Mouse (Mus musculus): ENCODE results near the gene Gm21988. TPM values are rescaled to one million over a fixed set of nuclear protein-coding genes. Genes with fewer than 3 reads are reported as not detected.

Gene Gm21988
- total RNA-seq, 2 experiments from 2014 or later, result 1.3 to 2.4 TPM

- no peak for DNase-seq
- intact Hi-C loops (cut with DNase I), result no loop called here
Observed at GRCm38 (mm10) chr11:70193354-70194285, 46.0 kb downstream of the Gm21988 start.

- intact Hi-C loops (cut with DNase I), result no loop called here
- no peak for DNase-seq
Observed at GRCm38 (mm10) chr11:70192157-70192556, 47.5 kb downstream of the Gm21988 start.

GRCm38 (mm10) chr11:70191188-70191587 lies 48.4 kb downstream of the Gm21988 start:
- intact Hi-C loops (cut with DNase I), result no loop called here
- no peak for DNase-seq

- intact Hi-C loops (cut with DNase I), result no loop called here
- no peak for DNase-seq
Observed at GRCm38 (mm10) chr11:70189319-70190134, 50.1 kb downstream of the Gm21988 start.

Small RNA genes within 50 kb of the gene (microRNA-seq; reads per million reads assigned to microRNA genes)
- gene Mir195a (3,475 to 10,027 reads per million in 2 experiments), gene Mir497 (0 reads per million in 2 experiments), gene Mir497b (0 reads per million in 2 experiments)

Other genes starting within 250 kb of the Gm21988 start
- gene Gabarap, start 248.7 kb downstream of the Gm21988 start, total RNA-seq (2021), result 100 to 1,000 TPM; 142 to 178 TPM
- gene Phf23, start 244.1 kb downstream of the Gm21988 start, total RNA-seq (2021), result 10 to 100 TPM; 12.6 to 16.5 TPM
- gene Dvl2, start 239.2 kb downstream of the Gm21988 start, total RNA-seq (2021), result 1 to 10 TPM; 3.3 to 4.6 TPM
- gene Acadvl, start 224.4 kb downstream of the Gm21988 start, total RNA-seq (2021), result 100 to 1,000 TPM; 320 to 384 TPM
- 1 to 10 TPM; 4.9 to 6.5 TPM for gene Dlg4, start 222.9 kb downstream of the Gm21988 start, total RNA-seq (2021)
- not detected for gene Asgr1, start 185.7 kb downstream of the Gm21988 start, total RNA-seq (2021)
- not detected for gene Asgr2, start 147.2 kb downstream of the Gm21988 start, total RNA-seq (2021)
- gene Mgl2, start 109.5 kb downstream of the Gm21988 start, total RNA-seq (2021), result 1 to 10 TPM; 1.1 to 1.2 TPM
- 1 to 10 TPM; 1.8 to 2.0 TPM for gene Clec10a, start 83.6 kb downstream of the Gm21988 start, total RNA-seq (2021)
- under 1 TPM; 0.46 to 0.49 TPM for gene Slc16a11, start 27.1 kb downstream of the Gm21988 start, total RNA-seq (2021)
- under 1 TPM; 0.74 to 0.94 TPM for gene Slc16a13, start 18.8 kb downstream of the Gm21988 start, total RNA-seq (2021)
- 1 to 10 TPM; 3.7 to 6.5 TPM for gene Bcl6b, start 10.0 kb downstream of the Gm21988 start, total RNA-seq (2021)
- 10 to 100 TPM; 29.3 to 31.9 TPM for gene 0610010K14Rik, start 1.9 kb downstream of the Gm21988 start, total RNA-seq (2021)
- 100 to 1,000 TPM in 1 of 2 experiments, 10 to 100 TPM in 1; 94.6 to 110 TPM for gene Rnasek, start within 50 bp of the Gm21988 start, total RNA-seq (2021)
- 1 to 10 TPM in 1 of 2 experiments, under 1 TPM in 1; 0.82 to 1.2 TPM for gene Alox12, start 15.5 kb upstream of the Gm21988 start, total RNA-seq (2021)
- not detected for gene Alox12e, start 82.8 kb upstream of the Gm21988 start, total RNA-seq (2021)
- gene Alox15, start 112.2 kb upstream of the Gm21988 start, total RNA-seq (2021), result under 1 TPM in 1 of 2 experiments, not detected in 1; 0.87 TPM
- gene Pelp1, start 170.2 kb upstream of the Gm21988 start, total RNA-seq (2021), result 10 to 100 TPM; 16.1 to 20.9 TPM
- gene Arrb2, start 192.8 kb upstream of the Gm21988 start, total RNA-seq (2021), result 1 to 10 TPM; 6.2 to 8.1 TPM
- 1 to 10 TPM; 4.2 to 6.8 TPM for gene Med11, start 212.1 kb upstream of the Gm21988 start, total RNA-seq (2021)
- gene Zmynd15, start 219.6 kb upstream of the Gm21988 start, total RNA-seq (2021), result under 1 TPM; 0.10 to 0.61 TPM
- 1 to 10 TPM; 1.4 to 1.5 TPM for gene Cxcl16, start 220.2 kb upstream of the Gm21988 start, total RNA-seq (2021)